Mouse (Mus musculus): Measurements from ENCODE around the gene Rnf215. TPM values are rescaled to one million over a fixed set of nuclear protein-coding genes. Genes with fewer than 3 reads are reported as not detected.

Gene Rnf215
- total RNA-seq, 1 experiment, result 19.5 TPM

DNA sequence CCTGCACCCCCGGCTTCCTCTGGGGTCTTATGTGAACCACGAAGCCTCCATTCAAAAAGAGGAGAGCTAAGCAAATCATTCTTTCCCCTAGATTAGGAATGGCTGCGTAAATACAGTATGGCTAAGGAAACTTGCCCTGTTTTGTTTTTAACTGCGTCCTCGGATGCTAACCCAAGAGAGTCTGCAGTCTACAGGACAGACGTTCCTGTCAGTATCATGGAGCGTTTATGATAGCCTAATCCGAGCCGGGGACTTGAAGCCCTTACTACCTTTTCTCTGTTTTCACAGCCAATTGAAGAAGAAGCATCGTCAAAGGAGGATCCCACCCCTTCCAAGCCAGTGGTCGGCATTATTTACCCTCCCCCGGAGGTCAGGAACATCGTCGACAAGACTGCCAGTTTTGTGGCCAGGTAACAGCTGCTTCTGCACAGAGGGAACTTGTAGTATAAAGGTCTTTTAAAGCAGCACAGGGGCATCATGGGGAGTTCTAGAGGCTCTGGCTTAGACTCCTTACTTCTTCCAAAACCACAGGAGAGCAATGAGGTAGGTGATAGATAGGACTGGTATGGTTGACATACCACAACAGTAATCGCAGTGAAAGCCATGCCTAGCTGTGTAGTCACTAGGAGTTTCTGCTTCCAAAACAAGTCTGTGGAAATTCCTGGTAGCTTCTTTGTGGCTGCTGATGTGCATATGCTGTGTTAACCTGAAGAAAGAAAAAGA, 25.9 kb downstream of the Rnf215 start:
- H3K9me3 ChIP-seq (ENCODE audit: control insufficient read depth, insufficient read depth, low read depth, low read length), result no peaks in the 10 kb centered on the region
- H3K36me3 ChIP-seq (ENCODE audit: control insufficient read depth, insufficient read depth, low read length, poor library complexity, severe bottlenecking), result peaks cover 36% of the 10 kb centered on the region
- no peak overlapping the region for H3K27ac ChIP-seq (ENCODE audit: insufficient read depth, low read depth, low read length, poor library complexity, severe bottlenecking)
- peaks cover 0 to 2% of the 10 kb centered on the region in 2 experiments; a peak in 1 of 4 replicates for H3K4me1 ChIP-seq (ENCODE audit: control insufficient read depth in 2 of 2, insufficient read depth in 2 of 2, low read length in 2 of 2, poor library complexity in 1 of 2)
- H3K9ac ChIP-seq (ENCODE audit: insufficient read depth, low read depth, low read length, poor library complexity, severe bottlenecking), result peak overlapping the region; percentile 97
- in situ Hi-C loops (cut with MboI; ENCODE audit: low sequenced_read_pairs in 2 of 2, unreplicated experiment in 2 of 2), result no loop called here
- peak overlapping the region; percentile 85 to 94 for H3K4me3 ChIP-seq (ENCODE audit: insufficient read depth in 1 of 2, low read depth in 1 of 2, low read length in 2 of 2, poor library complexity in 1 of 2, severe bottlenecking in 1 of 2)
- DNase-seq (ENCODE audit: low read depth, low spot score), result no peak
- no peak for TF ChIP-seq HCFC1 (IDR thresholded peaks at IDR 0.05; ENCODE audit: borderline replicate concordance, insufficient read depth, low read length)
- no peak for TF ChIP-seq ZC3H11A (IDR thresholded peaks at IDR 0.05; ENCODE audit: borderline replicate concordance, low read depth, low read length)
- TF ChIP-seq CHD2 (IDR thresholded peaks at IDR 0.05; ENCODE audit: low read depth, low read length), result no peak
- no peak for TF ChIP-seq ZNF384 (IDR thresholded peaks at IDR 0.05; ENCODE audit: low read depth, low read length)
- TF ChIP-seq MAFK (IDR thresholded peaks at IDR 0.05; ENCODE audit: insufficient read depth, low read depth, low read length), result no peak

GRCm38 (mm10) chr11:4164701-4165100, 29.7 kb downstream of the Rnf215 start:
- Histone ChIP-seq H3K9me3 (ENCODE audit: control insufficient read depth, insufficient read depth, low read depth, low read length) (no peaks in the 10 kb centered on the region), H3K27ac (ENCODE audit: insufficient read depth, low read depth, low read length, poor library complexity, severe bottlenecking) (no peak overlapping the region), H3K36me3 (ENCODE audit: control insufficient read depth, insufficient read depth, low read length, poor library complexity, severe bottlenecking) (peaks cover 62% of the 10 kb centered on the region), H3K9ac (ENCODE audit: insufficient read depth, low read depth, low read length, poor library complexity, severe bottlenecking) (no peak overlapping the region), H3K4me1 (ENCODE audit: control insufficient read depth in 2 of 2, insufficient read depth in 2 of 2, low read length in 2 of 2, poor library complexity in 1 of 2) (peaks cover 0 to 2% of the 10 kb centered on the region in 2 experiments; a peak in 1 of 4 replicates), H3K4me3 (ENCODE audit: insufficient read depth in 1 of 2, low read depth in 1 of 2, low read length in 2 of 2, poor library complexity in 1 of 2, severe bottlenecking in 1 of 2) (no peak overlapping the region)
- in situ Hi-C loops (cut with MboI; ENCODE audit: low sequenced_read_pairs in 2 of 2, unreplicated experiment in 2 of 2), result no loop called here
- no peak for DNase-seq (ENCODE audit: low read depth, low spot score)
- TF ChIP-seq HCFC1 (IDR thresholded peaks at IDR 0.05; ENCODE audit: borderline replicate concordance, insufficient read depth, low read length) (no peak), ZNF384 (IDR thresholded peaks at IDR 0.05; ENCODE audit: low read depth, low read length) (no peak), CHD2 (IDR thresholded peaks at IDR 0.05; ENCODE audit: low read depth, low read length) (no peak), ZC3H11A (IDR thresholded peaks at IDR 0.05; ENCODE audit: borderline replicate concordance, low read depth, low read length) (no peak), MAFK (IDR thresholded peaks at IDR 0.05; ENCODE audit: insufficient read depth, low read depth, low read length) (no peak)

GRCm38 (mm10) chr11:4166467-4167090, 31.6 kb downstream of the Rnf215 start:
- Histone ChIP-seq H3K4me1 (ENCODE audit: control insufficient read depth in 2 of 2, insufficient read depth in 2 of 2, low read length in 2 of 2, poor library complexity in 1 of 2) (no peaks in the 10 kb centered on the region), H3K36me3 (ENCODE audit: control insufficient read depth, insufficient read depth, low read length, poor library complexity, severe bottlenecking) (peaks cover 71% of the 10 kb centered on the region), H3K9ac (ENCODE audit: insufficient read depth, low read depth, low read length, poor library complexity, severe bottlenecking) (no peak overlapping the region), H3K9me3 (ENCODE audit: control insufficient read depth, insufficient read depth, low read depth, low read length) (no peaks in the 10 kb centered on the region), H3K4me3 (ENCODE audit: insufficient read depth in 1 of 2, low read depth in 1 of 2, low read length in 2 of 2, poor library complexity in 1 of 2, severe bottlenecking in 1 of 2) (no peak overlapping the region), H3K27ac (ENCODE audit: insufficient read depth, low read depth, low read length, poor library complexity, severe bottlenecking) (no peak overlapping the region)
- no peak for DNase-seq (ENCODE audit: low read depth, low spot score)
- no peak for TF ChIP-seq MAFK (IDR thresholded peaks at IDR 0.05; ENCODE audit: insufficient read depth, low read depth, low read length)
- TF ChIP-seq CHD2 (IDR thresholded peaks at IDR 0.05; ENCODE audit: low read depth, low read length), result no peak
- TF ChIP-seq ZC3H11A (IDR thresholded peaks at IDR 0.05; ENCODE audit: borderline replicate concordance, low read depth, low read length), result no peak
- no peak for TF ChIP-seq ZNF384 (IDR thresholded peaks at IDR 0.05; ENCODE audit: low read depth, low read length)
- TF ChIP-seq HCFC1 (IDR thresholded peaks at IDR 0.05; ENCODE audit: borderline replicate concordance, insufficient read depth, low read length), result no peak
- in situ Hi-C loops (cut with MboI; ENCODE audit: low sequenced_read_pairs in 2 of 2, unreplicated experiment in 2 of 2), result no loop called here

GRCm38 (mm10) chr11:4174586-4174985, 39.6 kb downstream of the Rnf215 start:
- Histone ChIP-seq H3K4me1 (ENCODE audit: control insufficient read depth in 2 of 2, insufficient read depth in 2 of 2, low read length in 2 of 2, poor library complexity in 1 of 2) (no peaks in the 10 kb centered on the region), H3K27ac (ENCODE audit: insufficient read depth, low read depth, low read length, poor library complexity, severe bottlenecking) (no peak overlapping the region), H3K9ac (ENCODE audit: insufficient read depth, low read depth, low read length, poor library complexity, severe bottlenecking) (no peak overlapping the region), H3K9me3 (ENCODE audit: control insufficient read depth, insufficient read depth, low read depth, low read length) (no peaks in the 10 kb centered on the region), H3K36me3 (ENCODE audit: control insufficient read depth, insufficient read depth, low read length, poor library complexity, severe bottlenecking) (peaks cover 87% of the 10 kb centered on the region), H3K4me3 (ENCODE audit: insufficient read depth in 1 of 2, low read depth in 1 of 2, low read length in 2 of 2, poor library complexity in 1 of 2, severe bottlenecking in 1 of 2) (no peak overlapping the region)
- no peak for DNase-seq (ENCODE audit: low read depth, low spot score)
- in situ Hi-C loops (cut with MboI; ENCODE audit: low sequenced_read_pairs in 2 of 2, unreplicated experiment in 2 of 2), result no loop called here
- TF ChIP-seq CHD2 (IDR thresholded peaks at IDR 0.05; ENCODE audit: low read depth, low read length) (no peak), MAFK (IDR thresholded peaks at IDR 0.05; ENCODE audit: insufficient read depth, low read depth, low read length) (no peak), ZC3H11A (IDR thresholded peaks at IDR 0.05; ENCODE audit: borderline replicate concordance, low read depth, low read length) (no peak)

Measured in ES-E14 (cell line).